Mouse (Mus musculus) granulocyte monocyte progenitor cell, adult 5-6 weeks (primary cell): ENCODE measurements around the gene Cela1. TPM values are rescaled to one million over a fixed set of nuclear protein-coding genes. Genes with fewer than 3 reads are reported as not detected.

Experiments used
- ATAC-seq: replicated peaks from 2 replicates; pipeline ENCODE4 v1.8.0; 2016; ENCODE audit warnings: mild to moderate bottlenecking, moderate TSS enrichment, inconsistent platforms; ENCODE audit not compliant: poor library complexity, severe bottlenecking
- total RNA-seq, 2 experiments: library from RNA; stranded (forward) in 1 of 2; stranded (reverse) in 1 of 2; fragments of 200-712, 200-1000 nt in 1 of 2; fragments of >200 nt in 1 of 2; fragmentation: Nextera tagmentation in 1 of 2; gene quantifications; 2 replicates each; pipeline ENCODE4 v1.2.3; 2014 to 2017

Cela1 gene
- total RNA-seq, 2 experiments from 2014 or later: 2.3 to 7.9 TPM

GRCm38 (mm10) chr15:100706226-100706625 lies 18.5 kb upstream of the Cela1 start:
- peak; percentile 90 for ATAC-seq

GRCm38 (mm10) chr15:100705376-100705775 lies 17.7 kb upstream of the Cela1 start:
- no peak for ATAC-seq

DNA sequence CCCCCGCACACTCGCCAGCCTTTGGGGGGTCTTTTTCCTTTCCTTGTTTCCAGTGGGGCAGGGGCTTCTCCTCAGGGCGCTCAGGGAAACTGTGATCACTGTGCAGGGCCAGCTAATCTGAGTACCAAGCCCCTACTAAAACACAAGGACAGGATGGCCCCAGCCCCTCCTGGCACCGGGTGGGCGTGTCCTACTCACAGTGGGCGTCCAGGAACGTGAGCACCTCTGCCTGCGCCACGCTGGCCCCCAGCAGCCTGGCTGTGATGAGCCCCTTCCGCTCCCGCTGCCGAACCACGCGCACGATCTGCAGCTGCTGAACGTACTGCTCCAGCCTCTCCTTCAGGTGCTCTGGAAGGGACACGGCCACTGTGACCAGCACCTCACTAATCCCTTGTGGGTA lies 16.2 kb upstream of the Cela1 start:
- no peak for ATAC-seq

- no peak for ATAC-seq
Measured at GRCm38 (mm10) chr15:100701856-100702255, 14.1 kb upstream of the Cela1 start.

- ATAC-seq: no peak
Measured at GRCm38 (mm10) chr15:100701108-100701507, 13.4 kb upstream of the Cela1 start.

- ATAC-seq: no peak
Measured at GRCm38 (mm10) chr15:100700424-100700823, 12.7 kb upstream of the Cela1 start.

GRCm38 (mm10) chr15:100699386-100699785 lies 11.7 kb upstream of the Cela1 start:
- peak; percentile 89 for ATAC-seq

DNA sequence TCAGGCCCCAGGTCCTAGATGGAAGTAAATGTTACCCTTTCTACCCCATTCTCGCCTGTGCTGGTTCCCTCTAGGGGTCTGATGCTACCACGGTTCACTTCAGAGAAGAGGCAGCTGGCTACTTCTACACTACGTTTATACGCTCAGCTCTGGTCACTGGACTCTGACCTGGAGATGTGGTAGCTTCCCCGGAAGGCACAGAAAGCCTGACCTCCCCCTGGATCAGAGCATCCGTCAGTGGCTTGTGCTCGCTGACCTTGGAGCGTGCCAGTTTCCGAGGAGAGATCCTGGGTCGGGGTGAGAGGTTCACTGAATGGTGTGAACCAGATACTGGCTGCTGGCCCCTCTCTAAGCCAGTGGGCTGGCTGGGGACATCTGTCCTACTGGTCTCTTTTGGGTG lies 10.4 kb upstream of the Cela1 start:
- ATAC-seq: no peak

GRCm38 (mm10) chr15:100694406-100694805 lies 6.7 kb upstream of the Cela1 start:
- ATAC-seq: no peak

- ATAC-seq: no peak
Measured at GRCm38 (mm10) chr15:100691990-100692389, 4.3 kb upstream of the Cela1 start.

DNA sequence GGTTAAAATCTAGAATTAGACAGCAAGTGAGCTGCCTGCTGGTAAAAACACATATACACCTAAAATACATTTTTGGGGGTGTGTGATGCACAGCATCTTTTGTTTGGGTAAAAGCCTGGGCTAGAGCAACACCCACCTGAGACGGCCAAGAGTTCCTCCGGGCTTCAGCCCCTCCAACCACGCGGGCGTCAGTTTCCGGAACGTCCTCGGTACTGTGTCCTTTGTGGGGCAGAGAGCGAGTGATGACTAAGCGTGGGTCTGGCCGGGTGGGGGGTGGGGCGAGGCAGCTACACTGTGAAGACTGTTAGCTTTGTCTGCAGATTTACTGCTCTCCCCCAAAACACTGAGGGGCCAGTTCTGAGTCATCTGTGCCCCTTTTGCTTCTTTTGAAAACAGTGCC lies 732 bp downstream of the Cela1 start:
- peak; percentile 79 for ATAC-seq

DNA sequence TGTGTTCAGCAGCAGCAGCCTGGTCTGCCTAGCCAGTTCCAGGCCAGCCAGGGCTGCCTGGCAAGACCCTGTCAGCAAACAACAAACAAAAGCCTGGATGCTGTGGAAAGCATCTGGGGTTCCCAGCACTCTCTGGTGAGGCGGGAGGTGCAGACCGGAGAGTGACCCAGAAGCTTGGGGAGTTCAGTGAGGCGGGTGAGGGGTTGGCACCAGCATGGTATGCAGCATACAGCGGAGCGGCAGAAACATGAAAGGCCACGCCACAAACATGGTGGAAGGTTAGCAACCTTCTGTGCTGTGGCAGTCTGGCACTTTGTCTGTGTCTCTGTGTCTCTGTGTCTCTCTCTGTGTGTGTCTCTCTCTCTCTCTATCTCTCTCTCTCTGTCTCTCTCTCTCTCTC lies 1.3 kb downstream of the Cela1 start:
- no peak for ATAC-seq

DNA sequence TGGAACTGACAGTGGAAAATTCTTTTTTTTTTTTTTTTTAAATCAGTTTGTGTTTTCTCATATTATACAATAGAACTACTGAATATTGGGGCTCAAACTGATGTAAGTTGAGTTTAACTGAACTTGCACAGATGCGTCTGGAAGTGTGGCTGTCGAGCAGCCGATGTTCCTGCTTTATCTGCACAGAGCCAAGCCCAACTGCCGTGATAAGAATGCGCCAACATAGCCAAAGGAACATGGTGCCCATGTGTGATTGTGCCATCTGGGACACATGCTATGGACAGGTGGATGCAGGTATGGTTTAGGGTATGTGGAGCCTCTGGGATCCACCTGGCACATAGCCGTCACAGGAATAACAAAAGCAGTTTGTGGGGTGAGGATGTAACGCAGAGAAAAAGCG lies 1.9 kb downstream of the Cela1 start:
- no peak for ATAC-seq

- ATAC-seq: no peak
Measured at GRCm38 (mm10) chr15:100685255-100685654, 2.5 kb downstream of the Cela1 start.

DNA sequence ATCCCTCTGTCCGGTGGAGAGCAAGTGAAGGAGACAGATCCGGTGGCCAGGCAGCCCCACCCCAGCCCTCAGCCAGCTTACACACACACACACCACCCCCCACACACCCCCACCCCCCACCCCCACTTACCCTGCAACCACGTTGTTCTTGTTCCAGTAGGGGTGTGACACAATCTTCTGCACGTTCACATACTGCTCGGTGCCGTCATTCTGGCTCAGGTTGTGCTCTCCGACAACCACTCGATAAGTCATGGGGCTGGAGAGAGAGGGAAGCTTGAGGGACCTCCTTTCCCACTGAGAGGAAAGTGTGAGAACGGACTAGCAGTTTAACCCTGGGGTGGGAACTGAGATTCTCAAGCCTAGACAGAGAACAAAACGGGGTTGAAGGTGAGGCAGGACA lies 3.3 kb downstream of the Cela1 start:
- no peak for ATAC-seq

DNA sequence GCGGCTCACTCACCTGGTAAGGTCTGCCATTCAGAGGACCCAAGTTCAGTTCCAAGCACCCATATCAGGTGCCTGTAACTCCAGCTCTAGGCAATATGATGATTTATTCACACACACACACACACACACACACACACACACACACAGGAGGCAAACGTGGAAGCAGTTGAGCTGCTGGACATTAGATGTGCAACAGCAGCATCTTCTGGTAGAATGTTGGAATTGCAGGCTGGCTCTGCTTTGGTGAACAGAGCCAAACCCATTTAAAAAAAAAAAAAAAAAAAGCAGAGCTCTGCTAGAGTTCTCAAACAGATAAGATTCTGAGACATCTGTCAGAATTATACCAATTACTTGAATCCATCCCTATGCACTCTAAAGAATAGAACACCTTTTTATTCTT lies 4.7 kb downstream of the Cela1 start:
- peak; percentile 50 for ATAC-seq

- ATAC-seq: no peak
Measured at GRCm38 (mm10) chr15:100681770-100682169, 6.0 kb downstream of the Cela1 start.

GRCm38 (mm10) chr15:100680381-100680780 lies 7.3 kb downstream of the Cela1 start:
- ATAC-seq: no peak

DNA sequence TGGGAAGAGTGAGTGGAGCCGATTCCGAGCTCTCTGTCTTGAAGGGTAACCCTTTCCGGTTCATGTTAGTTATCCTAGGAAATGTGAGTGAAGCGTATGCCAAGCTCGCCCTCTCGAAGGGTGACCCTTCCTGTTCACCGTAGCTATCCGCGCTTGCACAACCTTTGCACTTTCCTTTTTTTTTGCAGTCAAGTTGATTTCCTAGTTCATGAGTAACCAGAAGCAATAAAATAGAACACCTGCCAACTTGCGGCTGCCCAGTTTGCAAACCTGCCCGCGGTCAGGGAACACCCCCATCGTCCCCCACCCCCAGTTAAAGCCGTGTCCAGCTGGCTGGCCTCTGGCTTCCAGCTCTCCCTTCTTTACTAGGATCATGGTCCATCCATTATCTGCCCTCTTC lies 8.7 kb downstream of the Cela1 start:
- ATAC-seq: peak; percentile 17; the same call in 1 of the 2 replicates

- peak; percentile 61 for ATAC-seq
Measured at GRCm38 (mm10) chr15:100678581-100678980, 9.1 kb downstream of the Cela1 start.

DNA sequence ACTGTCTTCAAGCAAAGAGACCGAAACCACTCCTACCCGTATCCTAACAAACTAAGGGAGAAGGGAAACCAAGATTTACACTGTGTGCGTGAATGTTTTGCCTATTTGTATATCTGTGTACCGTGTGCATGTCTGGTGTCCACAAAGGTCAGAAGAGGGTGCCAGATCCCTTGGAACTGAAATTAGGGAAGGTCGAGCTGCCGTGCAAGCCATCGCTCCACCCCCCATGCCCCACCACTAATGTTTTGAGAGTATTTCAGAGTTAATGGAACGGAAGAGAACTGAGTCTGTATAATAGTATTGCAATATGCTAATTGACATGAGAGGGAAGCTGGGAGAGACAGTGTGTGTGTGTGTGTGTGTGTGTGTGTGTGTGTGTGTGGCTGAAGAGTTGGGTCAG lies 10.0 kb downstream of the Cela1 start:
- ATAC-seq: peak; percentile 54

GRCm38 (mm10) chr15:100676521-100676920 lies 11.2 kb downstream of the Cela1 start:
- no peak for ATAC-seq

GRCm38 (mm10) chr15:100675486-100675885 lies 12.2 kb downstream of the Cela1 start:
- no peak for ATAC-seq
